Mouse (Mus musculus): ENCODE data around the gene Gpld1. TPM values are rescaled to one million over a fixed set of nuclear protein-coding genes. Genes with fewer than 3 reads are reported as not detected.

Gpld1 gene
- polyA plus RNA-seq, 1 experiment = not detected

DNA sequence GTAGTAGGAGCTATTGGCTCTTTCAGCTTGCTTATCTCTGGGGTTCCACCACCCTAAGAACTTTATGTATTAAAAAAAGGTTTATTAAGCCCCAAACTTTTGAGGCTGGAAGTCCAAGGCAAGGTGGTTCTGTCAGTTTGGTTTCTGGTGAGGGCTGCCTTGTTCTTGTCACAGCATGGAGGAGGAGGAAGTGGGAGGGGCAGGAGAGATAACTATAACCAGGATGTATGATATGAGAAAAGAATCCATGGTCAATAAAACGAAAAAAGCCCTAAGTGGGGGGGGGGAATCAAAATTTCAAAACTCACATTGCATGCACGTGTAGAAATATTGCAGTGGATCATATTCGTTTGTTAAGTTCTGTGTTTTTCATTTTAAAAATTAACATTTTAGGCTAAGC lies 80.2 kb downstream of the Gpld1 start:
- H3K4me3 ChIP-seq (ENCODE audit: insufficient read depth, low read depth, low read length) = no peak overlapping the region
- TF ChIP-seq CTCF (IDR thresholded peaks at IDR 0.05; ENCODE audit: insufficient read depth, low read depth, low read length) (no peak), POLR2A (IDR thresholded peaks at IDR 0.05; ENCODE audit: insufficient read depth, low read depth, low read length) (no peak)
- H3K4me1 ChIP-seq (ENCODE audit: control insufficient read depth, insufficient read depth, low read length) = peaks cover 3% of the 10 kb centered on the region
- no peak overlapping the region for H3K27ac ChIP-seq (ENCODE audit: insufficient read depth, low read depth, low read length)
- 78% methylated on average over 3 of the region's 3 CpGs for WGBS

DNA sequence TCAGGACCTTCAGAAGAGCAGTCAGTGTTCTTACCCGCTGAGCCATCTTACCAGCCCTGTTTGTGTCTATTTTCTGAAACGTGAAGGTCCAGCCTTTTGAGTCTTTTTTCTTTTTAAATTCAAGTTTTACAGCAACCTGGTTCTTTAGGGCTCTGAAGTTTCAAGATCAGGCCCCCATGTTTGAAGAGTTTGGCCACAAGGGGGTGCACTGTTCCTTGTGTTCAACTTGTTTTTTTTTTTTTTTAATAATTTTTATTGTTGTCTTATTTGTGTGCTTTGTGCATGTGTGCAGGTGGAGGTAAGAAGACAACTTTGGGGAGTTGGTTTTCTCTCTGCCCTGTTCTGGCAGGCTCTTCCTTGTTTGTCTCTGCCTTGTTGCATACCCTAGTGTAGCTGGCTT lies 81.7 kb downstream of the Gpld1 start:
- 34% methylated on average over 2 of the region's 2 CpGs for WGBS
- TF ChIP-seq POLR2A (IDR thresholded peaks at IDR 0.05; ENCODE audit: insufficient read depth, low read depth, low read length) = no peak
- no peak for TF ChIP-seq CTCF (IDR thresholded peaks at IDR 0.05; ENCODE audit: insufficient read depth, low read depth, low read length)
- no peak overlapping the region for H3K27ac ChIP-seq (ENCODE audit: insufficient read depth, low read depth, low read length)

GRCm38 (mm10) chr13:25026409-25027113 lies 83.6 kb downstream of the Gpld1 start:
- Histone ChIP-seq H3K4me1 (ENCODE audit: control insufficient read depth, insufficient read depth, low read length) (no peaks in the 10 kb centered on the region), H3K27ac (ENCODE audit: insufficient read depth, low read depth, low read length) (no peak overlapping the region), H3K4me3 (ENCODE audit: insufficient read depth, low read depth, low read length) (no peak overlapping the region)
- TF ChIP-seq POLR2A (IDR thresholded peaks at IDR 0.05; ENCODE audit: insufficient read depth, low read depth, low read length) = no peak
- TF ChIP-seq CTCF (IDR thresholded peaks at IDR 0.05; ENCODE audit: insufficient read depth, low read depth, low read length) = no peak
- WGBS = 94% methylated on average over 6 of the region's 6 CpGs

More for the DNA sequence above, 81.7 kb downstream of the Gpld1 start:
- Histone ChIP-seq H3K4me3 (ENCODE audit: insufficient read depth, low read depth, low read length) (no peak overlapping the region), H3K4me1 (ENCODE audit: control insufficient read depth, insufficient read depth, low read length) (no peaks in the 10 kb centered on the region)

- H3K27ac ChIP-seq (ENCODE audit: insufficient read depth, low read depth, low read length) = no peak overlapping the region
- 73% methylated on average over 3 of the region's 3 CpGs for WGBS
Measured at GRCm38 (mm10) chr13:25027114-25027425, 84.1 kb downstream of the Gpld1 start.

DNA sequence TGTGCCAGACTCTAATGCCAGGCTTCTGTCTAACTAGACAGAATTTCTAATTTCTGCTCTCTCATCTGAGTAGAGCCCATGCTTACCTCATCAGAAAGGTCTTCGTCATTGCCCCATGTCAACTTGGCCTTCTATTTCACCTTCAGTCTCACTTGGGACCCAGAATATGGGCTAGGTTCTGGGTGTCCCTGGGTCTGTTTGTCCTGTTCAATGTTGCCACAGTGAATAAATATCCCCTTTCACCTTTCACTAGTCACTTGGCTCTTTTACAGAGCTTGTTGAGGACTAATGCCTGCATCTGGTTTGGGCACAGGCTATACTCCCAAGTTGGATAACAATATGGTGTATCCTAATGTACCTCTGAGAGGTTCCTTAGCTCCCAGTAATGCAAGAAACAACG lies 96.5 kb downstream of the Gpld1 start:
- no peaks in the 10 kb centered on the region for H3K4me1 ChIP-seq (ENCODE audit: control insufficient read depth, insufficient read depth, low read length)
- no peak overlapping the region for H3K27ac ChIP-seq (ENCODE audit: insufficient read depth, low read depth, low read length)
- 75% methylated on average over 2 of the region's 2 CpGs for WGBS
- TF ChIP-seq CTCF (IDR thresholded peaks at IDR 0.05; ENCODE audit: insufficient read depth, low read depth, low read length) (no peak), POLR2A (IDR thresholded peaks at IDR 0.05; ENCODE audit: insufficient read depth, low read depth, low read length) (no peak)
- H3K4me3 ChIP-seq (ENCODE audit: insufficient read depth, low read depth, low read length) = no peak overlapping the region

More at GRCm38 (mm10) chr13:25027114-25027425, 84.1 kb downstream of the Gpld1 start:
- no peaks in the 10 kb centered on the region for H3K4me1 ChIP-seq (ENCODE audit: control insufficient read depth, insufficient read depth, low read length)
- no peak overlapping the region for H3K4me3 ChIP-seq (ENCODE audit: insufficient read depth, low read depth, low read length)
- TF ChIP-seq CTCF (IDR thresholded peaks at IDR 0.05; ENCODE audit: insufficient read depth, low read depth, low read length) = no peak
- TF ChIP-seq POLR2A (IDR thresholded peaks at IDR 0.05; ENCODE audit: insufficient read depth, low read depth, low read length) = no peak

Other genes with a start within 250 kb of the Gpld1 start
- not detected in 2 replicates for gene Armh2, start 201.9 kb upstream of the Gpld1 start, polyA plus RNA-seq (2012; ENCODE audit: insufficient read depth, insufficient read length, low replicate concordance, missing spikeins)
- gene Gmnn, start 181.2 kb upstream of the Gpld1 start, polyA plus RNA-seq (2012; ENCODE audit: insufficient read depth, insufficient read length, low replicate concordance, missing spikeins) = not detected in 2 replicates
- 104 and 156 TPM in 2 replicates for gene BC005537, start 141.5 kb upstream of the Gpld1 start, polyA plus RNA-seq (2012; ENCODE audit: insufficient read depth, insufficient read length, low replicate concordance, missing spikeins)
- gene Acot13, start 111.6 kb upstream of the Gpld1 start, polyA plus RNA-seq (2012; ENCODE audit: insufficient read depth, insufficient read length, low replicate concordance, missing spikeins) = not detected in 2 replicates
- not detected in 2 replicates for gene Tdp2, start 111.5 kb upstream of the Gpld1 start, polyA plus RNA-seq (2012; ENCODE audit: insufficient read depth, insufficient read length, low replicate concordance, missing spikeins)
- gene D130043K22Rik, start 98.0 kb upstream of the Gpld1 start, polyA plus RNA-seq (2012; ENCODE audit: insufficient read depth, insufficient read length, low replicate concordance, missing spikeins) = not detected in 2 replicates
- gene Aldh5a1, start 5.5 kb upstream of the Gpld1 start, polyA plus RNA-seq (2012; ENCODE audit: insufficient read depth, insufficient read length, low replicate concordance, missing spikeins) = not detected in 2 replicates
- gene Mrs2, start 77.2 kb downstream of the Gpld1 start, polyA plus RNA-seq (2012; ENCODE audit: insufficient read depth, insufficient read length, low replicate concordance, missing spikeins) = not detected in 2 replicates
- not detected in 2 replicates for gene Dcdc2a, start 112.9 kb downstream of the Gpld1 start, polyA plus RNA-seq (2012; ENCODE audit: insufficient read depth, insufficient read length, low replicate concordance, missing spikeins)